Mouse (Mus musculus) intestine, postnatal 0 days (tissue): ENCODE measurements at regions not wholly inside any gene's neighbourhood (a gene's known extent, or its start where the extent isn't known, plus 50 kb on each side); places are given as distances from the start of the nearest gene placed in this dataset.

Experiments used
- ATAC-seq: fragments of 200-750 bp; cut with Nextera tagmentation; 2 replicates; pipeline ENCODE4 v1.8.0; 2017; ENCODE audit warnings: mild to moderate bottlenecking, moderate TSS enrichment, moderate library complexity
- H3K27ac ChIP-seq: fragments of 300-500 bp; sonication (generic); 2 replicates; pipeline ENCODE4 v1.5.1; 2014; ENCODE audit warnings: mild to moderate bottlenecking, low read depth, low read length, moderate library complexity
- H3K27me3 ChIP-seq: fragments of 300-500 bp; sonication (generic); replicated peaks from 2 replicates; pipeline ENCODE4 v1.6.1; 2014; ENCODE audit warnings: low read length, mixed read lengths; ENCODE audit not compliant: control insufficient read depth, insufficient read depth
- H3K36me3 ChIP-seq: fragments of 300-500 bp; sonication (generic); 2 replicates; pipeline ENCODE4 v1.6.1; 2014; ENCODE audit warnings: mild to moderate bottlenecking, moderate library complexity; ENCODE audit not compliant: control insufficient read depth, insufficient read depth
- H3K4me1 ChIP-seq: fragments of 300-500 bp; sonication (generic); replicated peaks from 2 replicates; pipeline ENCODE4 v1.6.1; 2014; ENCODE audit warnings: antibody characterized with exemption, low read length, mixed read lengths; ENCODE audit not compliant: control insufficient read depth, insufficient read depth
- H3K4me2 ChIP-seq: fragments of 300-500 bp; sonication (generic); replicated peaks from 2 replicates; pipeline ENCODE4 v1.6.1; 2014; ENCODE audit warnings: low read depth, mild to moderate bottlenecking, moderate library complexity
- H3K4me3 ChIP-seq: fragments of 300-500 bp; sonication (generic); 2 replicates; pipeline ENCODE4 v1.5.1; 2014; ENCODE audit warnings: low read depth, low read length
- H3K9ac ChIP-seq: fragments of 300-500 bp; sonication (generic); 2 replicates; pipeline ENCODE4 v1.6.1; 2014; ENCODE audit warnings: mild to moderate bottlenecking, low read depth, low read length
- H3K9me3 ChIP-seq: fragments of 300-500 bp; sonication (generic); 2 replicates; pipeline ENCODE4 v1.6.1; 2016; ENCODE audit warnings: mixed run types; ENCODE audit not compliant: control insufficient read depth
- CTCF ChIP-seq: sonication (generic); IDR thresholded peaks from 2 replicates; pipeline ENCODE4 v1.5.1; 2016; ENCODE audit warnings: low read depth, mild to moderate bottlenecking, control low read depth, antibody characterized with exemption, moderate library complexity
- WGBS: fragments of 180-500 bp; shearing (Covaris S2); extraction: QIAGEN DNeasy Blood & Tissue Kit; methylation state at CpG from one replicate; pipeline ENCODE4 v1.1.7; 2014; 5-methylcytosine and 5-hydroxymethylcytosine counted together

GRCm38 (mm10) chr17:51272025-51272424 is 92.9 kb upstream of the Tbc1d5 start:
- H3K4me1 ChIP-seq: no peaks in the 10 kb centered on the region
- H3K4me3 ChIP-seq: no peak overlapping the region
- no peak overlapping the region for H3K27ac ChIP-seq
- no peak overlapping the region for H3K4me2 ChIP-seq
- H3K9me3 ChIP-seq: no peaks in the 10 kb centered on the region
- no peak overlapping the region for H3K9ac ChIP-seq
- ATAC-seq: no peak
- no peaks in the 10 kb centered on the region for H3K36me3 ChIP-seq
- H3K27me3 ChIP-seq: no peaks in the 10 kb centered on the region
- no peak for TF ChIP-seq CTCF
- 72% methylated on average over 1 of the region's 1 CpGs for WGBS

- Histone ChIP-seq H3K9me3 (no peaks in the 10 kb centered on the region), H3K36me3 (no peaks in the 10 kb centered on the region), H3K27ac (no peak overlapping the region), H3K4me1 (no peaks in the 10 kb centered on the region), H3K4me2 (no peak overlapping the region), H3K9ac (no peak overlapping the region), H3K27me3 (no peaks in the 10 kb centered on the region), H3K4me3 (no peak overlapping the region)
- no peak for ATAC-seq
- no peak for TF ChIP-seq CTCF
- WGBS: 78% methylated on average over 3 of the region's 3 CpGs
These were observed 83.8 kb upstream of the Tbc1d5 start for GRCm38 (mm10) chr17:51262946-51263345.

- TF ChIP-seq CTCF: no peak
- Histone ChIP-seq H3K4me1 (no peaks in the 10 kb centered on the region), H3K36me3 (no peaks in the 10 kb centered on the region), H3K9me3 (no peaks in the 10 kb centered on the region), H3K27ac (no peak overlapping the region), H3K9ac (no peak overlapping the region), H3K4me2 (no peak overlapping the region), H3K27me3 (no peaks in the 10 kb centered on the region), H3K4me3 (no peak overlapping the region)
- ATAC-seq: no peak
These were observed 83.3 kb upstream of the Tbc1d5 start for GRCm38 (mm10) chr17:51262404-51262803.

GRCm38 (mm10) chr17:51258316-51258715 is 79.2 kb upstream of the Tbc1d5 start:
- no peak for TF ChIP-seq CTCF
- H3K4me1 ChIP-seq: no peaks in the 10 kb centered on the region
- H3K4me2 ChIP-seq: no peak overlapping the region
- H3K9ac ChIP-seq: no peak overlapping the region
- H3K9me3 ChIP-seq: no peaks in the 10 kb centered on the region
- no peak overlapping the region for H3K27ac ChIP-seq
- H3K36me3 ChIP-seq: no peaks in the 10 kb centered on the region
- H3K27me3 ChIP-seq: no peaks in the 10 kb centered on the region
- WGBS: 79% methylated on average over 5 of the region's 5 CpGs
- H3K4me3 ChIP-seq: no peak overlapping the region
- ATAC-seq: no peak

- no peaks in the 10 kb centered on the region for H3K9me3 ChIP-seq
- 48% methylated on average over 6 of the region's 6 CpGs for WGBS
- no peak overlapping the region for H3K9ac ChIP-seq
- H3K36me3 ChIP-seq: no peaks in the 10 kb centered on the region
- no peaks in the 10 kb centered on the region for H3K4me1 ChIP-seq
- ATAC-seq: no peak
- TF ChIP-seq CTCF: no peak
- H3K4me3 ChIP-seq: no peak overlapping the region
- no peak overlapping the region for H3K27ac ChIP-seq
- H3K27me3 ChIP-seq: no peaks in the 10 kb centered on the region
- no peak overlapping the region for H3K4me2 ChIP-seq
These were observed 69.4 kb upstream of the Tbc1d5 start for GRCm38 (mm10) chr17:51248543-51248942.

GRCm38 (mm10) chr17:51246038-51246437 is 66.9 kb upstream of the Tbc1d5 start:
- no peak overlapping the region for H3K9ac ChIP-seq
- H3K4me2 ChIP-seq: no peak overlapping the region
- TF ChIP-seq CTCF: no peak
- no peaks in the 10 kb centered on the region for H3K36me3 ChIP-seq
- ATAC-seq: no peak
- H3K27ac ChIP-seq: no peak overlapping the region
- no peak overlapping the region for H3K4me3 ChIP-seq
- H3K27me3 ChIP-seq: no peaks in the 10 kb centered on the region
- 88% methylated on average over 3 of the region's 3 CpGs for WGBS
- no peaks in the 10 kb centered on the region for H3K9me3 ChIP-seq
- H3K4me1 ChIP-seq: no peaks in the 10 kb centered on the region

GRCm38 (mm10) chr17:51240360-51240993 is 61.3 kb upstream of the Tbc1d5 start:
- H3K9me3 ChIP-seq: no peaks in the 10 kb centered on the region
- no peak for ATAC-seq
- H3K4me1 ChIP-seq: no peaks in the 10 kb centered on the region
- H3K4me2 ChIP-seq: no peak overlapping the region
- no peaks in the 10 kb centered on the region for H3K27me3 ChIP-seq
- no peak for TF ChIP-seq CTCF
- H3K36me3 ChIP-seq: no peaks in the 10 kb centered on the region
- H3K9ac ChIP-seq: no peak overlapping the region
- WGBS: 56% methylated on average over 4 of the region's 5 CpGs
- H3K27ac ChIP-seq: no peak overlapping the region
- H3K4me3 ChIP-seq: no peak overlapping the region
